Mouse (Mus musculus): ENCODE results near the gene Hectd4.

DNA sequence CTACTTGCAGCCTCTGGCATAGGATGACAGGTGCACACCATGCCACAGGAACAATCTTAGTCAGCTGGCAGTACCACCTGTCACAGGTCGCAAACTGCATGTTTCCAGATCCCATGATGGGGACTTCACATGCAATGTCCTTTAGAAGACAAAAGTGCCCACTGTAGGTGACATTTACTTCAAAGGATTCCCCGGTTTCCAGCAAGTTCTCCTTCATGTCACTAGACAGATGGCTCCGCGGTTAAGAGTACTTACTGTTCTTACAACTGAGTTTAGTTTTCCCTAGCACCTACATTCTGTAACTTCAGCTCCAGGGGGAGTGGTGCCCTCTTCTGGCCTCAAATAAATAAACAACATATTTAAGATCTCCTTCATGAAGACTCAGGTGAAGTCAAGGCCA is 47.2 kb upstream of the Hectd4 start:
- TF ChIP-seq CTCF (IDR thresholded peaks at IDR 0.05; ENCODE audit: extremely low read depth, insufficient read length, insufficient replicate concordance, low read depth, low read length) = no peak
- TF ChIP-seq POLR2A (IDR thresholded peaks at IDR 0.05; ENCODE audit: low read depth, low read length) = no peak

All from small intestine, adult 2 months (tissue).